ENCODE assay signal across 16 mouse cellular contexts in the genomic region with DNA sequence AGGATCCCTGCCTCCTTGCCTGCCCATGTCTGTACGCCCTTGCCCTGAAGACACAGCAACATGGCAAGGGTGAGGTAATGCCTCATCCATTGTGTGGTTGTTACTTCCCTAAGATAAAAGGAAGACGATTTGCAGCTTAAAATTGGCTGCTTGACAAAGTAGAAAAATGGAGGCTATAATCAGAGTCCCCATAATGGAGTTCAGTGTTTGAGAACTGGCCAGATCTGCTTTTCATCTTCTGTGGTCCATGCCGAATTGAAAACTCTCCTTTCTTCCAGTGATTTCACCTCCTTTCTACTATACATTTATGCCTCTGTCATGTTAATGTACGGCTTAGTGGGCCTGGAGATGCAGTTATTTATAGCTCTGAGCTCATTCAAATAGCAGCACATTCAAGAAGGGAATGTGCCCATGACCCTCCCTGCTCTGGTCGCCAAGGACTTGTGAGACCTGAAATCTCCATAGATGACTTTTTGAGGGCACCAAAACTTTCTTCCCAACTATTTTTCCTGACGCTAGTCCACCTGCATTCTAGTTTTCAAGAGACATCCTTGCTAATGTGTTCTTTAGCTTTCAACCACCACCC.
A peak's percentile ranks its signal among the peaks of the same experiment; 100 is the strongest.
DNase-seq lines count a peak whose midpoint lies in the region; ATAC-seq and TF ChIP-seq lines count a peak whose summit lies in the region.
"Had no signal": no experiment of that assay in that cellular context is flagged by ENCODE, and none has a peak within 500 bp of the region (broad histone marks: within the 10 kb centered on the region; RNA-seq: fewer than 3 reads in every experiment).

No protein-coding gene starts in this region.

- no peak for TF ChIP-seq POLR2A in kidney, adult 2 months (IDR thresholded peaks at IDR 0.05; ENCODE audit: low read depth, low read length)
- TF ChIP-seq POLR2A in myocyte (IDR thresholded peaks at IDR 0.05; ENCODE audit: insufficient read length, low read depth) = no peak

- no peaks in the 10 kb centered on the region for H3K9me3 ChIP-seq in kidney, embryonic 16.5 days (ENCODE audit: low read length)
- H3K9me3 ChIP-seq in forebrain, embryonic 16.5 days (ENCODE audit: control insufficient read depth, low read length) = no peaks in the 10 kb centered on the region
- no peaks in the 10 kb centered on the region for H3K9me3 ChIP-seq in heart, embryonic 15.5 days (replicated peaks)
- H3K9me3 ChIP-seq: embryonic facial prominence, embryonic 15.5 days; limb, embryonic 13.5 days; liver, embryonic 15.5 days had no signal

- no peak overlapping the region for H3K9ac ChIP-seq in kidney, embryonic 16.5 days (replicated peaks; ENCODE audit: low read length)
- no peak overlapping the region for H3K9ac ChIP-seq in forebrain, embryonic 16.5 days (replicated peaks; ENCODE audit: low read depth, low read length)
- H3K9ac ChIP-seq in heart, embryonic 15.5 days = no peak overlapping the region
- H3K9ac ChIP-seq: embryonic facial prominence, embryonic 15.5 days; limb, embryonic 13.5 days; liver, embryonic 15.5 days had no signal

- H3K27me3 ChIP-seq in kidney, adult 2 months (replicated peaks; ENCODE audit: control insufficient read depth, insufficient read depth, low read length) = no peaks in the 10 kb centered on the region
- H3K27me3 ChIP-seq in kidney, embryonic 16.5 days (ENCODE audit: insufficient read depth, low read length) = no peaks in the 10 kb centered on the region; the same call in 1 of the 2 replicates
- no peaks in the 10 kb centered on the region for H3K27me3 ChIP-seq in forebrain, embryonic 16.5 days (replicated peaks; ENCODE audit: control insufficient read depth, insufficient read depth, low read length)
- H3K27me3 ChIP-seq in heart, embryonic 15.5 days = no peaks in the 10 kb centered on the region
- H3K27me3 ChIP-seq in myocyte (ENCODE audit: control insufficient read depth, insufficient read depth, insufficient read length) = no peaks in the 10 kb centered on the region
- H3K27me3 ChIP-seq: embryonic facial prominence, embryonic 15.5 days; limb, embryonic 13.5 days; liver, embryonic 15.5 days had no signal

- 0 out of 2 replicates have a peak overlapping the region, but pooled peaks have one; percentile 17 for H3K27ac ChIP-seq in kidney, adult 2 months (ENCODE audit: insufficient read depth, low read depth, low read length)
- H3K27ac ChIP-seq in kidney, embryonic 16.5 days (ENCODE audit: low read length) = no peak overlapping the region
- H3K27ac ChIP-seq in forebrain, embryonic 16.5 days (ENCODE audit: low read length) = no peak overlapping the region
- peak overlapping the region; percentile 19; the same call in 1 of the 2 replicates for H3K27ac ChIP-seq in heart, embryonic 15.5 days
- H3K27ac ChIP-seq: embryonic facial prominence, embryonic 15.5 days; gastrocnemius, adult 2 months; limb, embryonic 13.5 days; liver, embryonic 15.5 days had no signal

- WGBS in kidney, adult 2 months = 66% methylated on average over 6 of the region's 6 CpGs
- WGBS in kidney, embryonic 16.5 days = 63% methylated on average over 6 of the region's 6 CpGs
- WGBS in forebrain, embryonic 16.5 days = 21% methylated on average over 6 of the region's 6 CpGs
- 30% methylated on average over 6 of the region's 6 CpGs for WGBS in heart, embryonic 15.5 days

- DNase-seq in kidney, adult 2 months = no peak
- no peak for DNase-seq in embryo, embryonic 10 days (ENCODE audit: low spot score)
- no peak for DNase-seq in kidney, postnatal 36 days
- DNase-seq: adrenal gland, postnatal 36 days; cerebellum, adult 9-10 months; embryo, embryonic 11 days; gastrocnemius, adult 2 months; thymus, postnatal 4 days had no signal

- H3ac ChIP-seq in myocyte (ENCODE audit: control insufficient read depth, insufficient read length) = no peak overlapping the region

- no peaks in the 10 kb centered on the region for H3K79me2 ChIP-seq in myocyte (ENCODE audit: control insufficient read depth, insufficient read depth)

- no peak overlapping the region for H3K4me3 ChIP-seq in kidney, adult 2 months (ENCODE audit: insufficient read depth, low read depth, low read length)
- no peak overlapping the region for H3K4me3 ChIP-seq in kidney, embryonic 16.5 days (ENCODE audit: low read length)
- H3K4me3 ChIP-seq in forebrain, embryonic 16.5 days (replicated peaks; ENCODE audit: low read length) = no peak overlapping the region
- H3K4me3 ChIP-seq in heart, embryonic 15.5 days = no peak overlapping the region
- no peak overlapping the region for H3K4me3 ChIP-seq in myocyte
- H3K4me3 ChIP-seq: embryonic facial prominence, embryonic 15.5 days; gastrocnemius, adult 2 months; limb, embryonic 13.5 days; liver, embryonic 15.5 days had no signal

- H3K36me3 ChIP-seq in kidney, adult 2 months (ENCODE audit: control insufficient read depth, insufficient read depth, low read length) = no peaks in the 10 kb centered on the region
- no peaks in the 10 kb centered on the region for H3K36me3 ChIP-seq in kidney, embryonic 16.5 days (ENCODE audit: insufficient read depth, low read length)
- no peaks in the 10 kb centered on the region for H3K36me3 ChIP-seq in forebrain, embryonic 16.5 days (ENCODE audit: control insufficient read depth, insufficient read depth)
- H3K36me3 ChIP-seq in heart, embryonic 15.5 days = no peaks in the 10 kb centered on the region
- no peaks in the 10 kb centered on the region for H3K36me3 ChIP-seq in myocyte (ENCODE audit: control insufficient read depth, insufficient read depth)
- H3K36me3 ChIP-seq: embryonic facial prominence, embryonic 15.5 days; limb, embryonic 13.5 days; liver, embryonic 15.5 days had no signal

- H3K4me1 ChIP-seq in kidney, adult 2 months (ENCODE audit: control insufficient read depth, insufficient read depth, low read length) = peaks cover 3% of the 10 kb centered on the region; the same call in 1 of the 2 replicates
- no peaks in the 10 kb centered on the region for H3K4me1 ChIP-seq in kidney, embryonic 16.5 days (ENCODE audit: insufficient read depth, low read length)
- H3K4me1 ChIP-seq in forebrain, embryonic 16.5 days (replicated peaks; ENCODE audit: control insufficient read depth, insufficient read depth, low read length) = peaks cover 2% of the 10 kb centered on the region; the same call in 1 of the 2 replicates
- H3K4me1 ChIP-seq in heart, embryonic 15.5 days (replicated peaks) = peaks cover 6% of the 10 kb centered on the region; the same call in 1 of the 2 replicates
- H3K4me1 ChIP-seq: embryonic facial prominence, embryonic 15.5 days; limb, embryonic 13.5 days; liver, embryonic 15.5 days had no signal

- no peak for ATAC-seq in kidney, embryonic 16.5 days (ENCODE audit: low FRiP score, low TSS enrichment)
- 0 out of 2 replicates have a peak, but pooled peaks have one; percentile 40 for ATAC-seq in forebrain, embryonic 16.5 days
- no peak; the same call in 1 of the 2 replicates for ATAC-seq in heart, embryonic 15.5 days (replicated peaks; ENCODE audit: insufficient number of reproducible peaks, insufficient read depth, low FRiP score, low read depth)
- ATAC-seq: lung, postnatal 0 days had no signal

- H3K4me2 ChIP-seq in kidney, embryonic 16.5 days (replicated peaks; ENCODE audit: low read depth, low read length) = no peak overlapping the region
- H3K4me2 ChIP-seq in forebrain, embryonic 16.5 days (ENCODE audit: low read length) = no peak overlapping the region
- H3K4me2 ChIP-seq in heart, embryonic 15.5 days = peak overlapping the region; percentile 8; the same call in 1 of the 2 replicates
- peak overlapping the region; percentile 18 for H3K4me2 ChIP-seq in myocyte (ENCODE audit: low read depth)
- H3K4me2 ChIP-seq: embryonic facial prominence, embryonic 15.5 days; limb, embryonic 13.5 days; liver, embryonic 15.5 days had no signal

- no peak for TF ChIP-seq CTCF in kidney, adult 2 months (conservative IDR thresholded peaks at IDR 0.05; ENCODE audit: insufficient read depth, insufficient read length, low read depth, low read length)

TF ChIP-seq in myocyte, 11 proteins besides CTCF, POLR2A, EP300 and RAD21:
- no peak for TF ChIP-seq CEBPB (IDR thresholded peaks at IDR 0.05; ENCODE audit: insufficient read depth, poor library complexity, severe bottlenecking)
- no peak for TF ChIP-seq E2F4 (IDR thresholded peaks at IDR 0.05; ENCODE audit: insufficient read depth)
- TF ChIP-seq SRF (IDR thresholded peaks at IDR 0.05; ENCODE audit: control insufficient read depth, insufficient read length, low read depth) = no peak
- no peak for TF ChIP-seq USF1 (IDR thresholded peaks at IDR 0.05; ENCODE audit: low read depth)
- no peak for TF ChIP-seq TCF12 (IDR thresholded peaks at IDR 0.05; ENCODE audit: insufficient read depth, poor library complexity, severe bottlenecking)
- no peak for TF ChIP-seq POLR2AphosphoS2 (IDR thresholded peaks at IDR 0.05; ENCODE audit: insufficient read length, low read depth)
- no peak for TF ChIP-seq TCF3 (IDR thresholded peaks at IDR 0.05; ENCODE audit: insufficient read length, low read depth)
- TF ChIP-seq MYOG (IDR thresholded peaks at IDR 0.05; ENCODE audit: control insufficient read depth in 1 of 3, insufficient read depth in 1 of 3, insufficient read length in 2 of 3, low read depth in 2 of 3) = no peak
- no peak for TF ChIP-seq MYOD1 (IDR thresholded peaks at IDR 0.05; ENCODE audit: control insufficient read depth in 1 of 3, insufficient read length in 2 of 3, low read depth in 2 of 3)
- no peak for TF ChIP-seq MAX (IDR thresholded peaks at IDR 0.05; ENCODE audit: low read depth)
- no peak for TF ChIP-seq REST (IDR thresholded peaks at IDR 0.05; ENCODE audit: insufficient read depth, insufficient read length)
TF ChIP-seq in myocyte: peak in this region for 0.

Comparison
In these comparisons a context has a peak if more than half of its experiments do, and no peak if none do; other contexts are left out.
1. H3K27ac ChIP-seq: peak in kidney, adult 2 months (single experiment) and heart, embryonic 15.5 days (single experiment); none in kidney, embryonic 16.5 days (single experiment) and forebrain, embryonic 16.5 days (single experiment).
2. H3K4me2 ChIP-seq: peak in heart, embryonic 15.5 days (single experiment) and myocyte (single experiment); none in kidney, embryonic 16.5 days (single experiment) and forebrain, embryonic 16.5 days (single experiment).